Mouse (Mus musculus) liver, embryonic 13.5 days (tissue): ENCODE data around the gene Gm10959. TPM values are rescaled to one million over a fixed set of nuclear protein-coding genes. Genes with fewer than 3 reads are reported as not detected.

ENCODE experiments used
- ATAC-seq: fragments of 200-750 bp; cut with Nextera tagmentation; 2 replicates; pipeline ENCODE4 v1.8.0; 2017; ENCODE audit warnings: low read depth, mild to moderate bottlenecking, moderate number of reproducible peaks, moderate library complexity
- DNase-seq: peaks from one replicate; pipeline ENCODE4 v3.0.0; 2022
- H3K27ac ChIP-seq: fragments of 300-500 bp; sonication (generic); 2 replicates; pipeline ENCODE4 v1.5.1; 2015; ENCODE audit warnings: moderate library complexity, mild to moderate bottlenecking, inconsistent platforms
- H3K27me3 ChIP-seq: fragments of 300-500 bp; sonication (generic); 2 replicates; pipeline ENCODE4 v1.6.1; 2015; ENCODE audit warnings: mild to moderate bottlenecking, inconsistent platforms
- H3K36me3 ChIP-seq: fragments of 300-500 bp; sonication (generic); 2 replicates; pipeline ENCODE4 v1.6.1; 2015; ENCODE audit warnings: mild to moderate bottlenecking, inconsistent platforms
- H3K4me1 ChIP-seq: fragments of 300-500 bp; sonication (generic); replicated peaks from 2 replicates; pipeline ENCODE4 v1.6.1; 2015; ENCODE audit warnings: inconsistent platforms
- H3K4me2 ChIP-seq: fragments of 300-500 bp; sonication (generic); 2 replicates; pipeline ENCODE4 v1.6.1; 2015; ENCODE audit warnings: inconsistent platforms, mild to moderate bottlenecking, moderate library complexity
- H3K4me3 ChIP-seq: fragments of 300-500 bp; sonication (generic); replicated peaks from 2 replicates; pipeline ENCODE4 v1.5.1; 2015; ENCODE audit warnings: mild to moderate bottlenecking, inconsistent platforms
- H3K9ac ChIP-seq: fragments of 300-500 bp; sonication (generic); 2 replicates; pipeline ENCODE4 v1.6.1; 2015; ENCODE audit warnings: mild to moderate bottlenecking, inconsistent platforms
- H3K9me3 ChIP-seq: fragments of 300-500 bp; sonication (generic); replicated peaks from 2 replicates; pipeline ENCODE4 v1.6.1; 2016; ENCODE audit warnings: inconsistent platforms
- WGBS: fragments of 180-500 bp; shearing (Covaris S2); methylation state at CpG from one replicate; pipeline ENCODE4 v1.1.7; 2015; ENCODE audit not compliant: insufficient replicate concordance; 5-methylcytosine and 5-hydroxymethylcytosine counted together
- polyA plus RNA-seq: library from polyadenylated mRNA; unstranded; fragments of >200 nt; fragmentation: Nextera tagmentation; extraction: Ambion mirVana; gene quantifications from 2 replicates; pipeline ENCODE4 v1.2.1, GENCODE M21; 2015

Gene Gm10959
- polyA plus RNA-seq, 1 experiment from 2014 or later, result not detected

- 50% methylated on average over 4 of the region's 4 CpGs for WGBS
- no peaks in the 10 kb centered on the region for H3K36me3 ChIP-seq
- H3K4me1 ChIP-seq, result no peaks in the 10 kb centered on the region
- H3K27me3 ChIP-seq, result no peaks in the 10 kb centered on the region
- ATAC-seq (no peak), DNase-seq (no peak)
- H3K9ac ChIP-seq, result no peak overlapping the region
- no peak overlapping the region for H3K4me2 ChIP-seq
- no peak overlapping the region for H3K27ac ChIP-seq
- H3K4me3 ChIP-seq, result no peak overlapping the region
- no peaks in the 10 kb centered on the region for H3K9me3 ChIP-seq
Measured at GRCm38 (mm10) chr3:122887505-122888301, 31.5 kb downstream of the Gm10959 start.

GRCm38 (mm10) chr3:122878705-122879315 lies 40.4 kb downstream of the Gm10959 start:
- Histone ChIP-seq H3K4me2 (no peak overlapping the region), H3K27ac (no peak overlapping the region)

GRCm38 (mm10) chr3:122877543-122877942 lies 41.6 kb downstream of the Gm10959 start:
- H3K9me3 ChIP-seq, result no peaks in the 10 kb centered on the region
- H3K4me2 ChIP-seq, result no peak overlapping the region
- no peaks in the 10 kb centered on the region for H3K4me1 ChIP-seq
- no peak overlapping the region for H3K4me3 ChIP-seq
- H3K27ac ChIP-seq, result no peak overlapping the region
- no peaks in the 10 kb centered on the region for H3K36me3 ChIP-seq
- no peaks in the 10 kb centered on the region for H3K27me3 ChIP-seq
- H3K9ac ChIP-seq, result no peak overlapping the region
- WGBS, result 68% methylated on average over 3 of the region's 3 CpGs
- ATAC-seq (no peak), DNase-seq (no peak)

More at GRCm38 (mm10) chr3:122878705-122879315, 40.4 kb downstream of the Gm10959 start:
- Histone ChIP-seq H3K4me3 (no peak overlapping the region), H3K27me3 (no peaks in the 10 kb centered on the region), H3K9ac (no peak overlapping the region), H3K4me1 (no peaks in the 10 kb centered on the region), H3K36me3 (no peaks in the 10 kb centered on the region), H3K9me3 (no peaks in the 10 kb centered on the region)
- ATAC-seq (no peak), DNase-seq (no peak)
- 77% methylated on average over 8 of the region's 8 CpGs for WGBS

DNA sequence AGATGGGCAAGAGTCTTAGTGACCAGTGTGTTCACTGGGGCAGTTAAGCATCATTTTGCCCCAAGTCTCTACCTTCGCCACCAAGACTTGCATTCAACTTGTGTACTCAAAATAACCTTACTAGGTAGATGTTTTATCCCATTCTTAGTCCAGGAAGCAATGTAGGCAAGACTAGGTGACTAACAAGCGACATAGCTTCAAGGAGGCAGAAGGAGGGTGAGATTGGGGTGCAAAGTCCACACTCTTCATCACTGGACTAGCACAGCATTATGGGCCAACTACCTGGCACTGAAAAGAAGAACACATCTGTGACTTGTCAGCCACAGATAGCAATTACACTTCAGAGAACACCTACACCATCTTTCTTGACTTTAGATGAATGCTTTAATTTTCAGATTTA lies 42.3 kb downstream of the Gm10959 start:
- DNase-seq (no peak), ATAC-seq (no peak)
- H3K27ac ChIP-seq, result no peak overlapping the region
- no peak overlapping the region for H3K4me2 ChIP-seq
- no peaks in the 10 kb centered on the region for H3K9me3 ChIP-seq
- no peaks in the 10 kb centered on the region for H3K4me1 ChIP-seq
- no peaks in the 10 kb centered on the region for H3K27me3 ChIP-seq
- no peak overlapping the region for H3K9ac ChIP-seq
- no peaks in the 10 kb centered on the region for H3K36me3 ChIP-seq
- WGBS, result 68% methylated on average over 2 of the region's 2 CpGs
- H3K4me3 ChIP-seq, result no peak overlapping the region

DNA sequence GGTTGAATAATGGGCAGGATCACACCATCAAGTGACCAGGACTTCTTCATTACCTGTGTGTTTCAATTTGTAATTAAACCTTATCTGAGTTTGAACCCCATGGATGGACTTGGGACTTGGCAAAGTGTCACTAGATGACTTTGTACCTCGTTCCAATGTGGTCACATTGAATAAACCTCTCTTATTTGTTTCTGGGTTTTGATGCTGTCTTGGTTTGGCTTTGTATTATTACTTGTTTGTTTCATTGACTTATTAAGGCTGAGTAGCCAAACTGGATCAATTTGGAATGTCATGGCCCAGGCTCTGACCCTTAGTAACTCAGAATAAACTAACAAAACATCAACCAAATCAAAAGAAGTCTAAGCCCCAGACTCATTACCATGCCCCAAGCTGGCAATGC lies 47.6 kb downstream of the Gm10959 start:
- Histone ChIP-seq H3K9ac (no peak overlapping the region), H3K27ac (no peak overlapping the region), H3K36me3 (no peaks in the 10 kb centered on the region), H3K4me3 (no peak overlapping the region), H3K27me3 (no peaks in the 10 kb centered on the region), H3K4me1 (no peaks in the 10 kb centered on the region), H3K4me2 (no peak overlapping the region), H3K9me3 (no peaks in the 10 kb centered on the region)
- ATAC-seq, result no peak
- DNase-seq, result no peak
- 40% methylated on average over 1 of the region's 1 CpGs for WGBS

- Histone ChIP-seq H3K4me1 (no peaks in the 10 kb centered on the region), H3K4me3 (no peak overlapping the region), H3K27me3 (no peaks in the 10 kb centered on the region), H3K9ac (no peak overlapping the region), H3K9me3 (no peaks in the 10 kb centered on the region), H3K36me3 (no peaks in the 10 kb centered on the region), H3K4me2 (no peak overlapping the region), H3K27ac (no peak overlapping the region)
- no peak for DNase-seq
- ATAC-seq, result no peak
- 81% methylated on average over 1 of the region's 1 CpGs for WGBS
Measured at GRCm38 (mm10) chr3:122868270-122868669, 50.9 kb downstream of the Gm10959 start.

GRCm38 (mm10) chr3:122865092-122865491 lies 54.1 kb downstream of the Gm10959 start:
- Histone ChIP-seq H3K9ac (no peak overlapping the region), H3K4me1 (no peaks in the 10 kb centered on the region), H3K9me3 (no peaks in the 10 kb centered on the region), H3K4me2 (no peak overlapping the region), H3K36me3 (no peaks in the 10 kb centered on the region), H3K27me3 (no peaks in the 10 kb centered on the region), H3K27ac (no peak overlapping the region), H3K4me3 (no peak overlapping the region)
- ATAC-seq (no peak), DNase-seq (no peak)
- WGBS, result 70% methylated on average over 4 of the region's 4 CpGs

Other genes starting within 250 kb of the Gm10959 start
- 1.5 TPM in 2 replicates for gene Pde5a, start 190.4 kb downstream of the Gm10959 start, polyA plus RNA-seq
- gene Fabp2, start 24.3 kb downstream of the Gm10959 start, polyA plus RNA-seq, result 11.7 and 12.9 TPM in 2 replicates
- gene 1810037I17Rik, start 4.8 kb upstream of the Gm10959 start, polyA plus RNA-seq, result 124 and 134 TPM in 2 replicates
- 1.7 and 2.2 TPM in 2 replicates for gene Usp53, start 65.2 kb upstream of the Gm10959 start, polyA plus RNA-seq
- 0.45 and 0.61 TPM in 2 replicates for gene Myoz2, start 115.7 kb upstream of the Gm10959 start, polyA plus RNA-seq